Mouse (Mus musculus) forebrain, embryonic 11.5 days (tissue): ENCODE results near the gene Lonp2. TPM values are rescaled to one million over a fixed set of nuclear protein-coding genes. Genes with fewer than 3 reads are reported as not detected.

Experiments used
- ATAC-seq: fragments of 200-750 bp; cut with Nextera tagmentation; replicated peaks from 2 replicates; pipeline ENCODE4 v1.8.0; 2017; ENCODE audit warnings: moderate TSS enrichment; ENCODE audit not compliant: low FRiP score
- DNase-seq: peaks from one replicate; pipeline ENCODE4 v3.0.0-alpha.2; 2017; ENCODE audit warnings: low spot score
- H3K27ac ChIP-seq: fragments of 300-500 bp; sonication (generic); 2 replicates; pipeline ENCODE4 v1.5.1; 2014; ENCODE audit warnings: low read depth, low read length
- H3K27me3 ChIP-seq: fragments of 300-500 bp; sonication (generic); 2 replicates; pipeline ENCODE4 v1.6.1; 2014; ENCODE audit warnings: mild to moderate bottlenecking, low read length, mixed read lengths; ENCODE audit not compliant: control insufficient read depth, insufficient read depth
- H3K36me3 ChIP-seq: fragments of 300-500 bp; sonication (generic); 2 replicates; pipeline ENCODE4 v1.6.1; 2014; ENCODE audit warnings: mild to moderate bottlenecking, low read length, moderate library complexity, mixed read lengths; ENCODE audit not compliant: control insufficient read depth, insufficient read depth
- H3K4me1 ChIP-seq: fragments of 300-500 bp; sonication (generic); replicated peaks from 2 replicates; pipeline ENCODE4 v1.6.1; 2014; ENCODE audit warnings: low read length, mixed read lengths; ENCODE audit not compliant: control insufficient read depth, insufficient read depth
- H3K4me2 ChIP-seq: fragments of 300-500 bp; sonication (generic); 2 replicates; pipeline ENCODE4 v1.6.1; 2014; ENCODE audit warnings: low read depth, mild to moderate bottlenecking, low read length, moderate library complexity, mixed read lengths; ENCODE audit not compliant: severe bottlenecking
- H3K4me3 ChIP-seq: fragments of 300-500 bp; sonication (generic); 2 replicates; pipeline ENCODE4 v1.5.1; 2014; ENCODE audit warnings: low read depth, low read length
- H3K9ac ChIP-seq: fragments of 300-500 bp; sonication (generic); 2 replicates; pipeline ENCODE4 v1.6.1; 2014; ENCODE audit warnings: low read length
- H3K9me3 ChIP-seq: fragments of 300-500 bp; sonication (generic); 2 replicates; pipeline ENCODE4 v1.6.1; 2016; ENCODE audit warnings: low read length, mixed read lengths; ENCODE audit not compliant: control insufficient read depth
- WGBS: fragments of 180-500 bp; shearing (Covaris S2); extraction: QIAGEN DNeasy Blood & Tissue Kit; methylation state at CpG from one replicate; pipeline ENCODE4 v1.1.7; 2014; 5-methylcytosine and 5-hydroxymethylcytosine counted together
- polyA plus RNA-seq: library from polyadenylated mRNA; unstranded; fragments of >200 nt; fragmentation: Nextera tagmentation; extraction: Ambion mirVana; gene quantifications from 2 replicates; pipeline ENCODE4 v1.2.1, GENCODE M21; 2014

The Lonp2 gene
- polyA plus RNA-seq, 1 experiment from 2014 or later = 57.1 TPM

GRCm38 (mm10) chr8:86742605-86743345 lies 118.9 kb downstream of the Lonp2 start:
- WGBS = 72% methylated on average over 7 of the region's 7 CpGs
- H3K27me3 ChIP-seq = no peaks in the 10 kb centered on the region
- no peak for DNase-seq
- no peak overlapping the region for H3K27ac ChIP-seq
- H3K9me3 ChIP-seq = no peaks in the 10 kb centered on the region
- H3K4me1 ChIP-seq = peaks cover 6% of the 10 kb centered on the region; the same call in 1 of the 2 replicates
- H3K9ac ChIP-seq = no peak overlapping the region
- H3K4me2 ChIP-seq = no peak overlapping the region
- H3K4me3 ChIP-seq = no peak overlapping the region
- ATAC-seq = no peak
- no peaks in the 10 kb centered on the region for H3K36me3 ChIP-seq

GRCm38 (mm10) chr8:86744313-86745220 lies 120.7 kb downstream of the Lonp2 start:
- Histone ChIP-seq H3K4me3 (peak overlapping the region; percentile 90), H3K27ac (peak overlapping the region; percentile 96), H3K9me3 (no peaks in the 10 kb centered on the region), H3K4me1 (peaks cover 6% of the 10 kb centered on the region; the same call in 1 of the 2 replicates), H3K9ac (peak overlapping the region; percentile 99), H3K36me3 (no peaks in the 10 kb centered on the region), H3K27me3 (no peaks in the 10 kb centered on the region), H3K4me2 (peak overlapping the region; percentile 72)
- ATAC-seq (no peak), DNase-seq (no peak)
- 6% methylated on average over 18 of the region's 18 CpGs for WGBS

- ATAC-seq = peak; percentile 84
Measured at GRCm38 (mm10) chr8:86745221-86745934, 121.5 kb downstream of the Lonp2 start, which contains the start of the genes Gm10638 and Siah1a. Gene Gm10638 (plus strand): TSS chr8:86745699. Gene Siah1a (minus strand): TSS chr8:86745934.

GRCm38 (mm10) chr8:86745935-86746441 lies 122.1 kb downstream of the Lonp2 start:
- ATAC-seq (peak; percentile 80), DNase-seq (peak; percentile 97)
- Histone ChIP-seq H3K4me2 (peak overlapping the region; percentile 85), H3K36me3 (no peaks in the 10 kb centered on the region), H3K27me3 (no peaks in the 10 kb centered on the region), H3K9ac (peak overlapping the region; percentile 99), H3K9me3 (no peaks in the 10 kb centered on the region), H3K27ac (peak overlapping the region; percentile 96), H3K4me3 (peak overlapping the region; percentile 90), H3K4me1 (peaks cover 6% of the 10 kb centered on the region; the same call in 1 of the 2 replicates)
- under 1% methylated on average over 63 of the region's 70 CpGs for WGBS

More at GRCm38 (mm10) chr8:86745221-86745934, 121.5 kb downstream of the Lonp2 start, which contains the start of the genes Gm10638 and Siah1a:
- peak within 1 kb of the TSS; percentile 90 for H3K4me3 ChIP-seq
- no peaks in the 10 kb centered on the region for H3K9me3 ChIP-seq
- peak within 1 kb of the TSS; percentile 96 for H3K27ac ChIP-seq
- H3K27me3 ChIP-seq = no peaks in the 10 kb centered on the region
- peak within 1 kb of the TSS; percentile 99 for H3K9ac ChIP-seq
- WGBS = under 1% methylated on average over 74 of the region's 88 CpGs
- peak; percentile 85 for DNase-seq
- H3K36me3 ChIP-seq = no peaks in the 10 kb centered on the region
- peak within 1 kb of the TSS; percentile 85 for H3K4me2 ChIP-seq
- H3K4me1 ChIP-seq = peaks cover 6% of the 10 kb centered on the region; the same call in 1 of the 2 replicates

- Histone ChIP-seq H3K4me2 (peak overlapping the region; percentile 85), H3K36me3 (no peaks in the 10 kb centered on the region), H3K4me3 (peak overlapping the region; percentile 90), H3K27ac (no peak overlapping the region), H3K4me1 (peaks cover 6% of the 10 kb centered on the region; the same call in 1 of the 2 replicates), H3K9ac (peak overlapping the region; percentile 99), H3K9me3 (no peaks in the 10 kb centered on the region), H3K27me3 (no peaks in the 10 kb centered on the region)
- peak; percentile 30; the same call in 1 of the 2 replicates for ATAC-seq
- 2% methylated on average over 11 of the region's 11 CpGs for WGBS
- peak; percentile 55 for DNase-seq
Measured at GRCm38 (mm10) chr8:86746511-86746910, 122.7 kb downstream of the Lonp2 start.

- no peaks in the 10 kb centered on the region for H3K9me3 ChIP-seq
- H3K9ac ChIP-seq = no peak overlapping the region
- H3K27me3 ChIP-seq = no peaks in the 10 kb centered on the region
- peaks cover 2% of the 10 kb centered on the region; the same call in 1 of the 2 replicates for H3K4me1 ChIP-seq
- no peak for ATAC-seq
- H3K27ac ChIP-seq = no peak overlapping the region
- H3K36me3 ChIP-seq = no peaks in the 10 kb centered on the region
- H3K4me2 ChIP-seq = no peak overlapping the region
- DNase-seq = no peak
- 65% methylated on average over 2 of the region's 2 CpGs for WGBS
- no peak overlapping the region for H3K4me3 ChIP-seq
Measured at GRCm38 (mm10) chr8:86749842-86750241, 126.0 kb downstream of the Lonp2 start.

GRCm38 (mm10) chr8:86756948-86757733 lies 133.3 kb downstream of the Lonp2 start:
- no peaks in the 10 kb centered on the region for H3K36me3 ChIP-seq
- H3K4me2 ChIP-seq = peak overlapping the region; percentile 41
- DNase-seq (peak; percentile 62), ATAC-seq (no peak; the same call in 1 of the 2 replicates)
- H3K27me3 ChIP-seq = no peaks in the 10 kb centered on the region
- no peaks in the 10 kb centered on the region; the same call in 1 of the 2 replicates for H3K4me1 ChIP-seq
- no peak overlapping the region for H3K27ac ChIP-seq
- WGBS = 15% methylated on average over 23 of the region's 23 CpGs
- H3K9me3 ChIP-seq = no peaks in the 10 kb centered on the region
- no peak overlapping the region for H3K4me3 ChIP-seq
- H3K9ac ChIP-seq = peak overlapping the region; percentile 1; the same call in 1 of the 2 replicates
